Mouse (Mus musculus) testis, postnatal 14 days (tissue): ENCODE data around the gene Slc19a1.
A peak's percentile ranks its signal among the peaks of the same experiment; 100 is the strongest.

Experiments
- DNase-seq: peaks from one replicate; pipeline ENCODE4 v3.0.0; 2021; ENCODE audit warnings: low spot score

Slc19a1 gene

DNA sequence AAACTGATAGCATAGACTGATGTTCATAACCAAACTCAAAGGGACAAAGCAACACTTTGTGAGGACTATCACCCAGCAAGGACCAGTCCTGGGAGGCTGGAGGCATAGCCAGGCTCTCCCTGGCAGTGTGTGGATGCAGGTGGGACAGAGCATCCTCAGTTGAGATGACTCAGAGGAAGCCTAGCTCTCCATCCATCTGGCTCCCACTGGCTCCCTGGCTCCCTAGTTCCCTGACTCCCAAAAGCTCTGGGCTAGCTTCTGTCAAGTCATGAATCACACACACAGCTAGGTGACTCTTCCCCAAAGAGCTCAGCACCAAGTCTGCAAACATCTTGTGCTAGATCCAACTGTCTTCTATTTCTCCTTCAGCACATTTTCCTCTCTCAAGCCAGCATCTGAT, 61.8 kb downstream of the Slc19a1 start:
- DNase-seq: no peak

DNA sequence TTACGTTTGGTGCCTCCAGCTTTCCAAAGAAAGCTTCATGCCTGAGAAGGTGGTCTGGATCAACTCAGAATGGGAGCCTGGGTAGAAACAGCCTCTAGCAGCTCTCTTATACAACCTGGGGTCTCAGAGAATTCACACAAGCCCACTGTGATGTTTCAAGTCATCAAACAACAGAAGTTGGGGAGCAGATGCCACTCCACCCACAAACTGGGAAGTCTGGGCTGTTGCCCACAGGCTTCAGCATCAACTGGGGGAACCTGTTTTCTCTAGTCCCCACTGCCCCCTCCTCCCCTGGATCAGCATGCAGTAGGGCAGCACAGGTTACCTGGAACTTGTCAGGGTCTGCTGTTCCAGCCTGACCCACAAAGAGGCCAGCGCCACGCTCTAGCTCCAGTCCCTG, 63.6 kb downstream of the Slc19a1 start:
- no peak for DNase-seq

DNA sequence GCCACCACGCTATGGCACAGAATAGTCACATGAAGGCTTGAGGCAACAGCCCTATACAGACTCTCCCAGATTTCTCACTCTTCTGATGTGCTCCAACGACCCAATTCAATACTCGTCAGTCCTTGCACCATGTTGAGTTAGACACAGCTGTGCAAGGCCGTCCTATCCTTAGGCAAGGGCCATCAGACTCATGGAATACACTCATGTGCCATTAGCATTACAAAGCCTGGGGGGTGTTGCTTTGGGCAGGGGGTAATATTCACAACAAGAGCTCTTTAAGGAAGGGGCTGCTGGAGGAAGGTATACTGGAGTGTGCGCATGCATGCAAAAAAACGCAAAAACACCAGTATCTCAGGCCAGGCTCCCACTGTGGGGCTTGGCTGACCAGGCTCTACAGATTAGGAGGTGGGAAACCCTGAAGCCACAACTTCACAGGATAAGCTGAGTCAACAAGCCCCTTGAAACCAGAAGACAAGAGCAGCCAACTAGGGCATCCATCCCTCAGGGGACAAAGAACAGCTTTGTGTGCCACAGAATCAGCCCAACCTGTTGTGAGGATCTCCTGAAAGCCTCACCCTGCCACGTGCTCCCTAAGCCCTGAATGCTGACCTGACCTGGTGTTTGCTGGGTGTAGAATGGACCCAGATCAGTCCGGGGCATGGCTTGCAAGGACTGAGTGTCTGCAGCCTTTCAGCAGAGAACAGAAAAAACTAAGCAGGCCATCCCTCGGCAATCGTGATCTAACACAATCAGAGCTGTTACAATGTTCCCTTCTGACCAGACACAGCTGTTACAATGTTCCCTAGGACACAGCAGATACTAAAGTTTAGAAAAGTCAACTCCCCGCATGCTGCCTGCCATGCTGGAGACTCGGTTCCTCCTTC, 65.2 kb downstream of the Slc19a1 start:
- peak; percentile 65 for DNase-seq

DNA sequence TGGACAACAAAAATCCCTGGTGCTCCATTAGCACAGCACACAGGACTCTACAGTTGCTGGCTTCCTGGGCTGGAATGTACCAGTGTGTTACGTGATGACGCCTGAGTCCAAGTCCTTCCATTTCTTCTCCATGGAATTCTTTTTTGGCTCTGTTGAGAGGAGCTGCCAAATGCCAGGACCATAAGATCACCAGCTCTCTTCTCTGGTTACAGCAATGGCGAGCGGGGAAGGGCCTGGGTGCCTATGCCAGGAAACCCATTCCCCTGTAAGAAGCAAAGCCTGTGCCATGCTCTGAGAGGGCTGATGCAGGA, 65.8 kb downstream of the Slc19a1 start:
- DNase-seq: no peak

DNA sequence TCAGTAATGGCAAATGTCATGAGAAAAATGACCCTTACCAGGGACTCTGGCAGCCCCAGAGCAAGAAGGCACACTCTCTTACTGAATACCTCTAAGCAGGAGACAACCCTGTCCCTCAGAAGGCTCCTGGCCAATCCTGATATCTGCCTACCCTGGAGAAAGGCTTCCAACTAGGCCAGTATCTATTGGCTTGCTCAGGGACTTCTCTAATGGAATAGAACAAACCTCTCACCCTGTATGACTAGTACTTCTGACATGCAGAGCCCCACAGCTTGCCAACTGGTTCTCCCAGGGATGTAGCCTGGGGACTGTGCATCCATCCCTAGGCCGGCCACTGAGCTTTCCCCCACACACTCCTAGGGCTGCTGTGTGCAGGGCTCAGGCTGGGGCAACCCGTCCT, 66.6 kb downstream of the Slc19a1 start:
- DNase-seq: no peak

DNA sequence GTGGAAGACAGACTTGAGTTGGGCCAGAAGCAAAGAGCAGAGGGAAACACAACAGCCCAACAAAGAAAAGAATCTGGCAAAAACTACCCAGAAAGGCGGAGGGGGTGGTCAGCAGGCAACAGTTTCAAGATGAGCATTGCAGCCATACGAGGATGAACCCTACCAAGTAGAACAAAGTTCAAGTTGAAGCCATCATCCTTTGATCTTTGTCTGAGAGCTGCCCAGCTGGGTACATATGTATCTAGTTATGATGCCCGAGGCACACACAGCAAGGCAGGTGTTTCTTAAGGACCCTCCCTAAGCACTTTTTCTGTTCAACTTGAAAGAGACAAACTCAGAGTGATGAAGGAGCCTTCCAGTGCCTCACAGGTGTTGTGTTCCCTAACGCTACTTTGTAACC, 67.7 kb downstream of the Slc19a1 start:
- DNase-seq: peak; percentile 52

DNA sequence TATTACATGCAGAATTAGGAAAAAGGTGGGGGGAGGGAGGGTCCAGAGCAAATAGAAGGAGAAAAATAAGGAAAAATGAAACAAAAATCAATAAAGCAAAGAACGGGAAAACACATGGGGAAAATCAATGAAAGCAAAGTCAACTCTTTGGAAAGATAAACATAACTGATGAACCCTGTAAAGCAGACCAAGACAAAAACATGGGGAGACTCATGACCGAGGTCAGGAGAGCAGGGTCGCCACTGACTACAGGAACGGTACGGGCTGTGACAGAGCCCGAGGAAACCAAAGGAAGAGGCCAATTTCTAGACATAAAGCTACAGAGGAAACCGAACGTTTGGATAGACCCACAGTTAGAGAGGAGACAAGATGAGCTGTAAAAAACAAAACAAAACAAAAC, 71.6 kb downstream of the Slc19a1 start:
- no peak for DNase-seq

DNA sequence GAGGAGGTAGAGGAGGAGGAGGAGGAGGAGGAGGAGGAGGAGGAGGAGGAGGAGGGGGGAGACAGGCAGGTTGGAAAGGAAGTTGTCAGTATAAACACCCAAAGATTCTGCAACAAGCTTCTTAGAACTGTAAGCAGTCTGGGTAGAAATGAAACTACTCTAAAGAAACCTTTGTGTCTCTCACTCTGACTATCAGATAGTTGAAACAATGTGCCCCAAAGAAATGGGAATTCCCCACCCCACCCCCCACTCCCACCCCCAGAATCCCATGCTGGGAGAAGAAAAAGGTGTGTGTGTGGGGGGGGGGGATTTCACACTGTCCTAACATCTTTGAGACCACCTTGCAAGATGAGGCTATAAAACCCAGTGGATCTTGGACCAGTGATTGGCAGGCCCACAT, 72.3 kb downstream of the Slc19a1 start:
- no peak for DNase-seq

DNA sequence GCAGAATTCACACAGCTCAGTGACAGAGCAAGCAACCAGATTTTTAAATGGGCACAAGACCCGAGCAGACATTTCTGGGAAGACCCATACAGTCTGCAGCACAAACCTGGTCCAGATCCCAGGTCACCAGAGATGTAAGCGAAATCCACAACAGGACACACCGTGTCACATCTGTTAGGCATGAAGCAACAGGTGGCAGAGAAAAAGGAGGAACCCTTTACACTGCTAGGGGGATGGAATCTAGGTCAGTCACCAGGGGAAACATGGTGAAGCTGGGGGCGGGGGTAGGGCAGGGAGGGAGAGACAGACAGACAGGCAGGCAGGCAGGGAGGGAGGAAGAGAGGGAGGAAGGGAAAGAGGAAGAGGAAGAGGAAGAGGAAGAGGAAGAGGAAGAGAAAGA, 76.1 kb downstream of the Slc19a1 start:
- DNase-seq: no peak

DNA sequence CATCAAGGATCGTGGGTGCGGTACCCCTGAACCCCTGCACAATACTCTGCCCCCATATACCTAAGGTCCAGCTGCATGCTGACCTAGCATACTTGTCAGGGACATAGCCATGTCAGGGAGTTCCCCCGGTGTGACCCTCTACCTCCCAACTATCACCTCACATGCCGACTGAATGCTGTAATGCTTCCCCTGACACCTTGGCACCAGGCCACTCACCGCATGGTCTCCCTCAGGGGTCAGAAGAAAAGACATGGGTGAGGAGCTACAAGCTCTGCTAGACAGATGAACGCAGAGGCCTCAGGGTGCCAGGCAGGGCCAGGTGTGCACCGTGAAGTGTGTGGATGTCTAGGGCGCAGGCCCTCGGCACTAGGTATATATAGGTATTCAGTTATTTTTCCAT, 78.0 kb downstream of the Slc19a1 start:
- DNase-seq: no peak
